Mouse (Mus musculus) MEL (cell line): ENCODE data around the gene Hnrnpa2b1.

Experiments
- CTCF ChIP-seq, 3 experiments: IDR thresholded peaks in 2 of 3; conservative IDR thresholded peaks in 1 of 3; 2 replicates each; pipeline ENCODE4 v1.5.1; 2011 to 2012; ENCODE audit warnings: low read length in 3 of 3, low read depth in 2 of 3, mild to moderate bottlenecking in 2 of 3, improper control_type of control experiment in 1 of 3, inconsistent platforms in 1 of 3, mixed read lengths in 1 of 3, moderate library complexity in 1 of 3; ENCODE audit not compliant: control insufficient read depth in 1 of 3, insufficient read depth in 1 of 3, poor library complexity in 1 of 3, severe bottlenecking in 1 of 3
- EP300 ChIP-seq, 2 experiments: IDR thresholded peaks; 2 replicates each; pipeline ENCODE4 v1.6.1; 2011; ENCODE audit warnings: improper control_type of control experiment in 2 of 2, low read length in 2 of 2, low read depth in 1 of 2, mild to moderate bottlenecking in 1 of 2
- JUND ChIP-seq: IDR thresholded peaks from 2 replicates; pipeline ENCODE4 v1.6.1; 2011; ENCODE audit warnings: low read depth, mild to moderate bottlenecking, improper control_type of control experiment, low read length
- MAFK ChIP-seq: IDR thresholded peaks from 2 replicates; pipeline ENCODE4 v1.6.1; 2011; ENCODE audit warnings: low read depth, mild to moderate bottlenecking, low read length, improper control_type of control experiment, borderline replicate concordance
- MXI1 ChIP-seq: IDR thresholded peaks from 2 replicates; pipeline ENCODE4 v1.6.1; 2011; ENCODE audit warnings: mild to moderate bottlenecking, low read depth, low read length, improper control_type of control experiment
- ZC3H11A ChIP-seq: IDR thresholded peaks from 2 replicates; pipeline ENCODE4 v1.6.1; 2012; ENCODE audit warnings: low read depth, mild to moderate bottlenecking, inconsistent platforms, low read length, improper control_type of control experiment
- ZKSCAN1 ChIP-seq: IDR thresholded peaks from 2 replicates; pipeline ENCODE4 v1.6.1; 2012; ENCODE audit warnings: low read depth, mild to moderate bottlenecking, inconsistent platforms, low read length, improper control_type of control experiment, moderate library complexity

- TF ChIP-seq MAFK = no peak
- TF ChIP-seq ZKSCAN1 = no peak
- TF ChIP-seq ZC3H11A = no peak
- TF ChIP-seq MXI1 = no peak
- no peak for TF ChIP-seq EP300 (IDR thresholded peaks at IDR 0.05; ENCODE audit: low read depth in 1 of 2, low read length in 2 of 2)
- no peak for TF ChIP-seq CTCF (IDR thresholded peaks at IDR 0.05 in 2 of 3, conservative IDR thresholded peaks at IDR 0.05 in 1 of 3; ENCODE audit: control insufficient read depth in 1 of 3, insufficient read depth in 1 of 3, low read depth in 2 of 3, low read length in 3 of 3, poor library complexity in 1 of 3, severe bottlenecking in 1 of 3)
- TF ChIP-seq JUND = no peak
Measured at GRCm38 (mm10) chr6:51460363-51460762, 9.3 kb downstream of the Hnrnpa2b1 start.
